Mouse (Mus musculus) layer of hippocampus, postnatal 14 days (tissue): ENCODE measurements at regions not wholly inside any gene's neighbourhood (a gene's known extent, or its start where the extent isn't known, plus 50 kb on each side); places are given as distances from the start of the nearest gene placed in this dataset.

Source experiments
- DNase-seq, 2 experiments: peaks; one replicate each; pipeline ENCODE4 v3.0.0; 2021 to 2022; ENCODE audit warnings: low spot score in 2 of 2, mixed read lengths in 1 of 2

DNA sequence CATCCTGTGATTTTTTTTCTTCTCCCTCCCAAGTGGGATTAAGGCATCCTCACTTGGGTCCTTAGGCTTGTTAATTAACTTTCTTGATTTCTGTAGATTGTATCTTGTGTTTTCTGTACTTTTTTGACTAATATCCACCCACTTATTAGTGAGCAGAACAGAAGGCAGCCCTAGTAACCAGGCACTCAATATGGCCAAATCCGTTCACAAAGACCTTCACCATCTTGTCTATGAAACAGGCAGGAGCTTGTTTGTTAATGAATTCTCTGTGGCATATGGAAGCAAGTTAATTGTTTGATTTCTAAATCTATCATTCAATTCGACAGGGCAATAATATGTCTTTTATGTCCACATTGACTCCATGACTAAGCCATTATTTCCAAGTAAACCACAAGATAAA lies 798.2 kb upstream of the 4921530L21Rik start:
- DNase-seq = peak in 1 of 2 experiments; percentile 37

DNA sequence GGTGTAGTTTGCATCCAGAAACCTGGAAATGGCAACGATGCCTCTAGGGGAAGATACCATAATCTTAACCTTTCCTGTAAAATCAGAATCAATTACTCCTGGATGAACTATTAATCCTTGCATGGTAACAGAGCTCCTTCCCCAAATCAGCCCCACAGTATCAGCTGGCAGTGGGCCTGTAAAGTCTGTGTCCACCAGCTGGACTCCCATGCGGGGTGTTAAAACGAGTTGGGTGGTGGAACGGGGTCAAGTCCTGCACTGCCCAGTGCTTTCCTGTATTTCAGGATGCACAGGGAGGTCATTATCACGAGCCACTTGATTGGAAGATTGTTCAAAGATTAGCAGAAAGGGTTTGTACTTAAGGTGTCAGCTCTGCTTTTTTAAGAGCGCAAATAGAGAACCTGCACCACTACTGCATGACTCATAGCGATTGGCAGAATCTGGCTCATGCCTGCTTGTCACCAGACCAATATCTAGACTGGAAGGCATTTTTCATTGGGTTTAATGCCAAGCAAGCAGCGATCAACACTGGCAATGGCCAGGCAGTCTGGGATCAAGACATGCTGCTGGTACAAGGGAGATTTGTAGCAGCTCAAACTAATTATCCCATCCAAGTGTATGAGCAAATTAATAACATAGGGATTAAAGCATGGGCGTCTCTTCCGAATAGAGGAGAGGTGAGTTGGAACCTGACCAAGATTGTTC lies 789.2 kb upstream of the 4921530L21Rik start:
- DNase-seq = peak in 1 of 2 experiments; percentile 39

GRCm38 (mm10) chr14:95113863-95114262 lies 767.2 kb upstream of the 4921530L21Rik start:
- DNase-seq = no peak
